Mouse (Mus musculus) layer of hippocampus, adult 18-20 months (tissue): Measurements from ENCODE around the gene Oasl2. TPM values are rescaled to one million over a fixed set of nuclear protein-coding genes. Genes with fewer than 3 reads are reported as not detected.
"Not testable (repeated sequence)": the region's sequence is repeated elsewhere in the genome, so short reads cannot be mapped to it uniquely, and the experiment has no call there.

ENCODE experiments used
- DNase-seq, 2 experiments: peaks; one replicate each; pipeline ENCODE4 v3.0.0; 2022; ENCODE audit warnings: low spot score in 2 of 2
- long read RNA-seq: library from polyadenylated mRNA; stranded (forward); transcript quantifications from one replicate; pipeline ENCODE4 v2.0.0, GENCODE M21; 2021
- total RNA-seq, 2 experiments: library from RNA; stranded (reverse); gene quantifications; 2 replicates each; pipeline ENCODE4 v1.2.3; 2021

The Oasl2 gene
- 1 to 10 TPM; 1.6 to 2.8 TPM for total RNA-seq
- long read RNA-seq, partial matches to known transcripts, result 0 of 3 reads
- long read RNA-seq, other reads (novel, unspliced or antisense), result 0 of 3 reads

GRCm38 (mm10) chr5:114896688-114897373 lies at the start of gene Oasl2:
Oasl2 (plus strand) TSS chr5:114896936.
- DNase-seq, result no peak

DNA sequence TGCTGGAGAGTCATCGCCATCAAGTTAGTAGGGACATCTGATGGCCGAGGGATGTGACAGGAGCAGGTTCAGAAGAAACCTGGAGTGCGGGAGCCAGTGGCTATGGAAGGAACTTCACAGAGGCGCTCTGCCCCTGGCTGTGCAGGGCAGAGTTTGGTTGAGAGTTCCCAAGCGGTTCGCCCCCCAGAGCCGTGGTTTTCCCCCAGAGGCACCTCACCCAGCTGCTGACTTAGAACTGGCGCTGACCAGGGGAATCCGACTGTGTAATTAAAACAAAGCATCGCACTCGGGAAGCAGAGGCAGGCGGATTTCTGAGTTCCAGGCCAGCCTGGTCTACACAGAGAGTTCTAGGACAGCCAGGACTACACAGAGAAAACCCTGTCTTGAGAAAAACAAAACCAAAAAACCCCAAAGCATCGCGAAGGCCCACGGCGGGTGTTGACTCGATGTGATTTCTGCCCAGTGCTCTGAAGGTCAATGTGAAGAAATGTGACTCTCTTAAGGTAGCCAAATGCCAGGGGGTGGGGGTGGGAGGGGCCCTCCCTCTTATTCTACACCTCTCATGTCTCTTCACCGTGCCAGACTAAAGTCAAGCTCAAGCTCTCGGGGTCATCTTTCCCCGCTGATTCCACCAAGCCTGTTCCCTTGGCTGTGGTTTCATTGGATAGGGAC lies 45.0 kb upstream of the Oasl2 start:
- no peak for DNase-seq

GRCm38 (mm10) chr5:114853364-114853763 lies 43.4 kb upstream of the Oasl2 start, which contains the start of gene 4930519G04Rik:
4930519G04Rik (plus strand) TSS chr5:114853664.
- DNase-seq, result not testable (repeated sequence)

DNA sequence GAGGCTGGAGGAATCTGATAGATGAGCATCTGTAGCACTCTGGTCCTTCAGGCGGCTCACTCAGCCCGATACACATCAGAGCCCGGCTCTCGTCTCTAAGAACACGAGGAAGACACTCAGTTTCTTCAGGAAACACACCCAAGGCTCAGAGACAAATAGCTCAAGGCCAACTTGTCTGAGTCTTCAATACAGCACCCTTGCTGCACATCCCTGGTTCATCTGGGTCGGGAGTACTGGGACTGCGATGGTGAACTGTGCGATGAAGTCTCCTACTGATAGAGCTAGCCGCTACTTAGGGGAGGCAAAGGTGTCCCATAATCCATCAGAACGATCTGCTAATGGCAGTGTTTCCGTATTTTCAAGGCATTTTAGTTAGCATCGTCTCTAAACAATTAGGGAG lies 38.2 kb upstream of the Oasl2 start, which contains the start of gene Gm9936:
Gene Gm9936 (minus strand): TSS at position 101 of the 400 bp plus-strand sequence.
- DNase-seq, result no peak

GRCm38 (mm10) chr5:114859253-114859652 lies 37.5 kb upstream of the Oasl2 start:
- peak; percentile 53 to 82 for DNase-seq

- DNase-seq, result no peak
These were observed 35.0 kb upstream of the Oasl2 start for GRCm38 (mm10) chr5:114861730-114862129.

- no peak for DNase-seq
These were observed 31.9 kb upstream of the Oasl2 start for GRCm38 (mm10) chr5:114864813-114865212.

DNA sequence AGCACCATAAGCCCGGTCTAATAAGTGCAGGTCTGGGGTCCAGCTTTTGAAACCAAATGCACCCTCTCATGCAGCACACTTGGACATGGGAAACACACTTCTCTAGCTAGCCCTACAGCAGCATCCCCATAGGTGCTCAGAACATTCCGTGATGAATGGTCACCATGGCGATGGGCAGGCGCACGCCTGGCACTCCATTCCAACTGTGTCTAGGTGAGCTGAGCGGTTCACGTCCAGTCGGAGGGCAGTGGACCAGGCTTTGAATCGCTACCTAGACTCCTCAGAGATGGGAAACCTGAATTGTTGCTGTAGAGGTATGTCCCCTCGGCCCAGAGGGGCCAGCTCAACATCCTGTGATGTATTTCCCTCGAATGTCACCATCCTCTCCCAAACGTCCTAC lies 31.5 kb upstream of the Oasl2 start:
- no peak for DNase-seq

DNA sequence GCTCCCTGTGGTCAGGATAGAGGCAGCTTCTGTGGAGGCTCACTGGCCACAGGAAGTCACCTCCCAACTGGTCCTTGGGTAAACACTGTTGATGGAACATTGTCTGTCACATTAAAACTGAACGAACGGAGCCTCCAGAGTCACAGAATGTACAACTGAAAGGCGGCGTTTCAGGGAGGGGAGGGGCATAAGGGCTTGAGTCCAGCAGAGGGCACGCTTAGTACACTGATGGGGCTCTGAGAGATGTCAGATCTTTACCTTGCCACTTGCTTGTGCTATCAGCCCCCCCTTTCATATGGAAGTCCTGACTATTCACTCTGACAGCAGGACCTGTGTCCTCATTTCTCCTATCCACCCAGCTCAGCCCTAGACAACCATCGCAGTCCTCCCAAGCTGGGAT lies 20.9 kb upstream of the Oasl2 start:
- no peak for DNase-seq

GRCm38 (mm10) chr5:114876331-114876730 lies 20.4 kb upstream of the Oasl2 start:
- DNase-seq, result no peak

DNA sequence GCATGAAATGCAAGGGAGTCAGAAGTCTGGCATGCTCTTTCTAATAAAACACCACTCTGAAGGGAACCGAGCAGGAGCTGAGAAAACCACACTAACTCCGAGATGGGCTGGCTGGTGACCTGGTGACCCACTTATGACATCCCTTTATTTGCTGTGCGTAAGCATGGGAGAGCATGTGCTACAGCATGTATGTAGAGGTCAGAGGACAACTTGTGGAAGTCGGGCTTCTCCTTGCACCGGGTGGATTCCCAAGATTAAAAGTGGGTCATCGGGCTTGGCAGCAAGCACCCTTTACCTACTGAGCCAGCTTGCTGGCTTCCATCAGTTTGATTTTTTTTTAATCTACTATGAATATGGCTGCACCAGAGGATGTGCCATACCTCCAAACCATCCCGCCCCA lies 19.2 kb upstream of the Oasl2 start:
- DNase-seq, result no peak

- no peak for DNase-seq
These were observed 17.3 kb upstream of the Oasl2 start for GRCm38 (mm10) chr5:114879399-114879798.

DNA sequence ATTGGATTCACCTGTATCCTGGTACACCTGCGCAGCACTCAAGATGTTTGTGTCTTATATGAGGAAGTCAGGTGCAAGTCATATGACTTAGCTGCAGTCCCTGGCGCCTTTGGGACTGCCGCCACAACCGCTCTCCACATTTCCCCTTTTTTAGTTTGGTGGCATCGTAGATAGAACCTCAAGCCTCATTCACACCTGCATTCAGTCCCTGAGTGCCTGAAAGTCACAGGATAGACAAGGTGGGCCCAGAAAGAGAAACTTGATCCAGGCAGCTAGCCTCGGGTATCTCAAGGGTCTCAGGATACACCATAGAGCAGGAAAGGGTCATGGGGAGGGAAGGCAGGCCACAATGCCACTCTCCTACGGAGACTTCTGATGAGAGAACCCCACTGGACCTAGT lies 14.4 kb upstream of the Oasl2 start:
- not testable (repeated sequence) for DNase-seq

DNA sequence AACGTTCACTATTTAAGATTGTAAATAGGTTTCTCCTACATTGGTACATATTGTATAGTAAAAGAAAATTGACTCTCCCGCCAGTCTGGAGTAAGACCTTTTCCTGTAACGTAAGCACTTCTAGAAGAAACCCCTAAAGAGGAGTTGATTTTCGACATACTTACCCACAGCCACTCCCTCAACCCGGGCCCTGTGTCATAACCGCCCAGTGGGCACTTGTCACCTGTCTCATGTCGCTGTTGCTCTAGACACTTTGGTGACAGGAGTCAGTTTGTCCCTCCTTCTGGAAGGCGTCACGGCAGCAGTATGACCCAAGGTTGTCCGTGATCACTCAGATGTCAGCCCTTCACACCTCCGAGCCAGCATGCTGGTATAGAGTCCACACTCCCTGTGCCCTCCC lies 13.7 kb upstream of the Oasl2 start:
- DNase-seq, result no peak

GRCm38 (mm10) chr5:114886801-114887200 lies 9.9 kb upstream of the Oasl2 start:
- DNase-seq, result no peak

- no peak for DNase-seq
These were observed 7.7 kb upstream of the Oasl2 start for GRCm38 (mm10) chr5:114888995-114889394.

DNA sequence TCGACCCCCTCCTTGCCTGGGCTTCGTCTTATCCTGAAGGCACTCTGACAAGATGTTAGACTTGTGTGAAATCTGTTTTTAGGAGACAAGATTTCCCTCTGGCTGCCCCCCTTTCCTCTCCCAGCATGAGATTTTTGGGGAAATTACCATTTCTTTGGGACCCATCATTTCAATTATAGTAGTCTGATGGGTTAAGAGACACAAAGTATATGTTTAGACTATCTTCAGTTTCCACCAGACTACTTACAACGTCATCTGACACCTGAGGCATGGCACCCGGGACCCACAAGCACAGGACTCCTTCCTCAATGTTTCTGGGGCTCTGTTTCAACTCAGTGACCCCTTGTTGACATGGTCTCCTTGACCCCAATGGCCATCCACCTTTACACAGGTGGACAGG lies 1.2 kb upstream of the Oasl2 start:
- DNase-seq, result no peak

DNA sequence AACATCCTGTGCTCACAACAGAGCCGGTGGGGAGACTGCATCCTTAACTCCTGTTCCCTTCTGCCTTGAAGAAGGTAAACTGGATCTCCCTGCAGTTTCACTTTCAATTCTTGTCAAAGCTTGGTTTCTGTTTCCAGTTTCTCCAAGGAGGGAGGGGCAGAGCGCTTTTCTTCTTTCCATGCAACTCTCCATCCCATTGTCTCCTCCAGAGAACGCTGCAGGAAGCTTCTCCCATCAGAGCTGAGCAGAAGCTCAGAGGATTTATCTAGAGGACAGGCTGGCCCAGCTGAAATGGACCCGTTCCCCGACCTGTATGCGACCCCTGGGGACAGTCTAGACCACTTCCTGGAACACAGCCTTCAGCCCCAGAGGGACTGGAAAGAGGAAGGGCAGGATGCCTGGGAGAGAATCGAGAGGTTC lies 648 bp downstream of the Oasl2 start:
- DNase-seq, result no peak

DNA sequence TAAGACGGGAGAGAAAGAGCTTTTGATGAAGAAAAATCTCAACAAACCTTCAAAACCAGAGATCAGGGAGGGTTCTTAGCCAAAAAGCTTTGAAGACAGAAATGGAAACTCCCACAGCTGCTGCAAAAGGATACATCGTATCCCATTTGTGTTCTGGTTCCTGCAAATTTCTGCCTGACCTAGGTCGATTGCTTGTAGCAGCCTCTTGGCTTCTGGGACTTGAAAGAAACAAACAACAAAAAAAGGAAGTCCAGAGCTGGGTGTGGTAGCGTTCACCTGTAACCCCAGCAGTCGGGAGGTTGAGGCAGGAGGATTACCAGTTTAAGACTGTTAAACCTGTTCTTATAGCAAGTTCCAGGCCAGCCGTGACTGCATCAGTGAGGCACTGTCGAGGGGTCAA lies 2.1 kb downstream of the Oasl2 start:
- no peak for DNase-seq

- DNase-seq, result peak in 1 of 2 experiments; percentile 31
These were observed 5.7 kb downstream of the Oasl2 start for GRCm38 (mm10) chr5:114902413-114902812.

- DNase-seq, result no peak
These were observed 12.0 kb downstream of the Oasl2 start for GRCm38 (mm10) chr5:114908598-114909305.

GRCm38 (mm10) chr5:114913686-114914085 lies 16.9 kb downstream of the Oasl2 start:
- DNase-seq, result no peak
